Mouse (Mus musculus): ENCODE data around the gene Gm10477. TPM values are rescaled to one million over a fixed set of nuclear protein-coding genes. Genes with fewer than 3 reads are reported as not detected.
A peak's percentile ranks its signal among the peaks of the same experiment; 100 is the strongest.
"Not testable (repeated sequence)": the region's sequence is repeated elsewhere in the genome, so short reads cannot be mapped to it uniquely, and the experiment has no call there.

Gm10477 gene
- polyA plus RNA-seq (2017; shearing (Covaris generic)): not detected

- not testable (repeated sequence) for ATAC-seq
These were observed at the start of gene Gm10477 for GRCm38 (mm10) chrX:56524442-56524841. Gm10477 (plus strand) TSS chrX:56524742.

GRCm38 (mm10) chrX:56477553-56477952 lies 47.0 kb upstream of the Gm10477 start:
- ATAC-seq: no peak

- no peak for ATAC-seq
These were observed 42.6 kb upstream of the Gm10477 start for GRCm38 (mm10) chrX:56481906-56482305.

- ATAC-seq: peak; percentile 50
These were observed 34.8 kb upstream of the Gm10477 start for GRCm38 (mm10) chrX:56489758-56490157.

GRCm38 (mm10) chrX:56497241-56497640 lies 27.3 kb upstream of the Gm10477 start:
- no peak for ATAC-seq

GRCm38 (mm10) chrX:56531266-56531665 lies 6.7 kb downstream of the Gm10477 start:
- peak; percentile 50 for ATAC-seq

- no peak for ATAC-seq
These were observed 12.6 kb downstream of the Gm10477 start for GRCm38 (mm10) chrX:56537162-56537561.

- no peak for ATAC-seq
These were observed 25.0 kb downstream of the Gm10477 start, which contains the start of gene Gm648 for GRCm38 (mm10) chrX:56549506-56549905. Gm648 (minus strand) TSS chrX:56549606.

- ATAC-seq: no peak
These were observed 29.0 kb downstream of the Gm10477 start for GRCm38 (mm10) chrX:56553584-56553983.

GRCm38 (mm10) chrX:56572465-56572864 lies 47.9 kb downstream of the Gm10477 start:
- peak; percentile 43 for ATAC-seq

Other genes starting within 250 kb of the Gm10477 start
- gene Zfp449, start 178.3 kb upstream of the Gm10477 start, polyA plus RNA-seq (2017; shearing (Covaris generic)): 1 to 10 TPM in 2 of 3 experiments, under 1 TPM in 1; 0.75 to 1.8 (median 1.1) TPM
- 1 to 10 TPM; 3.1 to 4.4 (median 4.2) TPM for gene Smim10l2a, start 150.2 kb upstream of the Gm10477 start, polyA plus RNA-seq (2017; shearing (Covaris generic))
- gene Gm2174, start 76.8 kb upstream of the Gm10477 start, polyA plus RNA-seq (2017; shearing (Covaris generic)): 10 to 100 TPM in 1 of 3 experiments, 1 to 10 TPM in 1, not detected in 1; 6.0 to 14.8 TPM
- gene Ints6l, start 69.9 kb upstream of the Gm10477 start, polyA plus RNA-seq (2017; shearing (Covaris generic)): 10 to 100 TPM; 18.8 to 30.9 (median 27.7) TPM
- gene Gm648, start 24.9 kb downstream of the Gm10477 start, polyA plus RNA-seq (2017; shearing (Covaris generic)): not detected
- gene Mmgt1, start 73.3 kb downstream of the Gm10477 start, polyA plus RNA-seq (2017; shearing (Covaris generic)): 1 to 10 TPM; 5.7 to 7.3 (median 6.3) TPM
- 10 to 100 TPM in 1 of 3 experiments, 1 to 10 TPM in 2; 6.2 to 12.3 (median 9.2) TPM for gene Slc9a6, start 85.0 kb downstream of the Gm10477 start, polyA plus RNA-seq (2017; shearing (Covaris generic))
- not detected for gene Fhl1, start 207.0 kb downstream of the Gm10477 start, polyA plus RNA-seq (2017; shearing (Covaris generic))